Mouse (Mus musculus) adrenal gland, postnatal 14 days (tissue): ENCODE data around the gene Ndufs1. TPM values are rescaled to one million over a fixed set of nuclear protein-coding genes. Genes with fewer than 3 reads are reported as not detected.
A peak's percentile ranks its signal among the peaks of the same experiment; 100 is the strongest.

ENCODE experiments used
- DNase-seq: peaks from one replicate; pipeline ENCODE4 v3.0.0; 2021; ENCODE audit warnings: mixed read lengths
- microRNA-seq, 2 experiments: library from miRNA; unstranded; fragments of <30 nt; microRNA quantifications; one replicate each; pipeline ENCODE4 v1.2.0; 2021
- total RNA-seq: library from RNA; stranded (reverse); gene quantifications from 2 replicates; pipeline ENCODE4 v1.2.3, GENCODE M21; 2021

The Ndufs1 gene
- total RNA-seq, 1 experiment from 2014 or later, result 361 TPM

DNA sequence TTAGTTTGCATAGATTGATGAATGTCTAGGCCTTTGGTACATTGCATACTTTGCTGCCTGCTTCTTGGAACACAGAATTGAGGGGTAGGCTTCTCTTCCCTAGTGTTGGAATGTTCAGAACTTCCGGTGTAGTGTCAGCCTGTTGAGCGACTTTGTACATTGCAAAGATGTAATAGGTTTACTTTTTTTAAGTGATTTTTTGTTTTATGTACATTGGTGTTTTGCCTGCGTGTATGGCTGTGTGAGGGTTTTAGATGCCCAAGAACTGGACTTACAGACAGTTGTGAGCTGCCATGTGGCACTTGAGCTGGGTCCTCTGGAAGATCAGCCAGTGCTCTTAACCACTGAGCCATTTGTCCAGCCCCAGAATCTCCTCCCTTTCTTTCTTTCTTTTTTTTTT is 61.1 kb downstream of the Ndufs1 start:
- no peak for DNase-seq

DNA sequence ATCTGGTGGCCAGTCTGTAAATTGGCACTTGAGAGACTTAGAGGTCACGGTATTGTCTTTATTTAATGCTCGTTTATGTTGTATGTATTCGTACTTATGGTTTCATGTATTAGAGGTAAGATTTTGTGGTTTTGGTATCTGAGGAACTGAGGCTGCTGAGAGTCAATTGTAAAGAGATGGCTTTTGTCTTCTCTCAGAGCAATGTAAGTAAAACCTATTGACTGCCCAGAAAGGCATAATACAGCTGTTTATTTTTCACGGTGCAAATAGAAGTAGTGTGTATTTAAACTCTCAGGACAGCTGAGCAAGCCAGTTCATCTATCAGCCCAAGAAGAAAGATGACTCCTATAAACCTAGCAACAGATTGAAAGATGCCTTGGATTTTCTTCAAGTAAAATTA is 61.5 kb downstream of the Ndufs1 start:
- DNase-seq, result no peak

DNA sequence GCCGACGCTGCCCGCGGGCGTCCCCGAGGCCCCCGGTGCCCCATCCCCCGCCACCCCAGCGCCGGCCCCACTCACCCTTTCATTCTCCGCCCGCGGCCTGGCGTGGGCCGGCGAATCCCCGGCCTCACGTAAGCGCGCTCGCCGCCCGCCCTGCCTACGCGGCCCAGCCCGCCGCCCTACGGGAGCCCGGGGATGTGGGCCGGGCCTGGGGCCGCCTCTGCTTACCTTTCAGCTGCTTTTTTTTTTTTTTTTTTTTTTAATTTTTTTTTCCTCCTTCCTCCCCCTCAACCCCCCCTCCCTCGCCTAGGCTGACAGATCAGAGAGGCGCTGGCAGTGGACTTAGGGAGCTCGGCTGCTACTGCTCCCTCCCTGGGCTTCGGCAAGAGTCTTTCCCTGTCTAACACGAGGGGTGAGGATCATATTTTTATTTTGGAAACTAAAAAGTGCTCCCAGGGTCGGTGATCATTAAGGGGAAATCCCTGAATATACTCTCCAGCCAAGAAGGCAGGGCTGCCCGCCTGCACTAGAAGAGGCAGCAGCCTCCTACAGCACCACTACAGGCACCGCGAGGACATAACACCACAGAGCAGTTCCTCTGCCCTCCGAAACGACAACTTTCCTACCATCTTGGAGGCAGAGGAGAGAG is 62.4 kb downstream of the Ndufs1 start, which contains the start of gene Ino80d:
Ino80d (minus strand) TSS at position 532 of the 646 bp plus-strand sequence.
- peak; percentile 87 for DNase-seq

DNA sequence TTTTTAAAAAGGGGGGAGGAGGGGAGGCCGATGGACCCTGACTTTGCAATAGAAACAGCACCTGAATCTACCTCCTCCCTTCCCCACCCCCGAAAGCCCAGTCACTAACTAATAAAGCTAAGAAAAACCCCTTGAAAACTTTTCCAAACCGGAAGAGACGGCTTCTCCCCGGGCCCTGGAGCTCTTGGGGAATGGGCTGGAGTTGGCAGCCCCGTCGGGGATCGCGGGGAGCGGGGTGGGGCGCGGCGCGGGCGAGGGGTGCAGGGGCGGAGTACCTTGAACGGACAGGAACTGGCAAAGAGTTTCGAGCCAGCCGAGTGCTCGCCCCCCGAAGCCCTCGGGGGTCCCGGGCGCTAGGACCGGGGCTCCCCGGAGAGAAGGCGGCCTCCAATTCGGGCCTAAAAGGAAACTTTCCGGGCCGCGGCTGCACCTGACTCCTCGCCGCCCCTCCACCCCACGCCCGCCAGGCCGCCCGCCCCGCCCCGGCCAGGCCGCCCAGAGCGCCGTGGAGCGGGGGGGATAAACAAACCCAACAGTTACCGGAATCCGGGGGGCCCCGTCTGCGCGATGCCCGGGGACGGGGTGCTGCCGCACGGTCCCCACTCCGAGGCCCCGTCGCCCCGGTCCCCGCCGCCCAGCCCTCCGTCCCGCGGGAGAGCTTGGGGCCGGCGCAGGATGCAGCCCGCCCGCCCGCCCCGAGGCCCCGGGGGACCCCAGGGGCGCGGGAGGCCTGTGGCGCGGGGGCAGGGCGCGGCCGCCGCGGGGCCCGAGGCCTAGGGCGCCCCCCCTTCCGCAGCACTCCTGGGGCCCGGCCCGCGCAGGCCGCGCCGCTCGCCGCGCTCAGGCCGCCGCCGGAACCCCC is 63.1 kb downstream of the Ndufs1 start:
- peak; percentile 81 for DNase-seq

DNA sequence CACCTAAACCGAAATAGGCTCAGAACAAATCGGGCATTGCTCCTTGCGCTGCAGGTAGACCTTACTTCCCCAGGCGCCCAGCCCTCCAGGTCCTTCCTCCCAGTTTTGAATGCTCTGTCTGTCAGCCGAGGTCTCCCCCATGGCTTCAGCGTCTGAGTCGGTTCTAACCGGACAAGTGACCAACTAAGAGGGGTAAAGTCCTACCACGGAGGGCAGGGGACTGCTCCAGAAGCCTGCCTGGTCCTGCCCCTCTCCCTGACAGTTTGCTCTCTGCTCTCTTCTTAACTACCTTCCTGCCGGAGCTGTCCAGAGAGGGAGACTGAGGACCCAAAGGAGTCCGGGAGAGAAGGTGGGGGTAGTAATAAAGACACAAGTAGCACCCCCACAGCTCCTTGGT is 63.8 kb downstream of the Ndufs1 start:
- peak; percentile 66 for DNase-seq

DNA sequence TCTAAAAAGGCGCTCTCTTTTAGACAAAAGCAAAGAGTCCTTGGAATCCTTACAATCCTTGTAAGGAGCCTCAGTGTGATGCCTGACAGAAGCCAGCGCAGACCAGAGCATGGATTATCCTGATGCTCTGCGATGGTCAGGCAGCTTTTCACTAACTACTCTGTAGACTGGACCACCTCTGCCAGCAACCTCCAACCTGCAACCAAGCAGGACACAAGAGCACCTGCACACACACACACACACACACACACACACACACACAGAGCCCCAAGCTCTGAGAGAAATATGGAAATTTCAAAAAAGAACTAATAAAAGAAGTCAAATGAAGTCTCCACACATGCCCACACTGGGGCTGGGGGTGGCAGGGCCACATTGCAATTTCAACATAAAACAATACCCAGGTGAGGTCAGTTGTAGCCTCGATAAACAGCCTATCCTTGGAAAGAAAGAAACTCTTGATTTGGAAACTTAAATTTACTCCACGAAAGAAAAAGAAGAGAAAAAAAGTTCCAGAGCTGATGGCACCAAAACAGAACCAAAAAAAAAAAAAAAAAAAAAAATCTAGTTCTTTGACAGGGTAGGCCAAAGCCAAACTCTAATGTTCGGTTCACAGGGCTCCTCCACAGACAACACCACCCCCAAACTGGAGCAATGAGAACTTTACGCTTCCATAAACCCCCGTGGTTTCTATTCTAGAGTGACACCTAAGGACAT is 64.3 kb downstream of the Ndufs1 start:
- DNase-seq, result no peak

DNA sequence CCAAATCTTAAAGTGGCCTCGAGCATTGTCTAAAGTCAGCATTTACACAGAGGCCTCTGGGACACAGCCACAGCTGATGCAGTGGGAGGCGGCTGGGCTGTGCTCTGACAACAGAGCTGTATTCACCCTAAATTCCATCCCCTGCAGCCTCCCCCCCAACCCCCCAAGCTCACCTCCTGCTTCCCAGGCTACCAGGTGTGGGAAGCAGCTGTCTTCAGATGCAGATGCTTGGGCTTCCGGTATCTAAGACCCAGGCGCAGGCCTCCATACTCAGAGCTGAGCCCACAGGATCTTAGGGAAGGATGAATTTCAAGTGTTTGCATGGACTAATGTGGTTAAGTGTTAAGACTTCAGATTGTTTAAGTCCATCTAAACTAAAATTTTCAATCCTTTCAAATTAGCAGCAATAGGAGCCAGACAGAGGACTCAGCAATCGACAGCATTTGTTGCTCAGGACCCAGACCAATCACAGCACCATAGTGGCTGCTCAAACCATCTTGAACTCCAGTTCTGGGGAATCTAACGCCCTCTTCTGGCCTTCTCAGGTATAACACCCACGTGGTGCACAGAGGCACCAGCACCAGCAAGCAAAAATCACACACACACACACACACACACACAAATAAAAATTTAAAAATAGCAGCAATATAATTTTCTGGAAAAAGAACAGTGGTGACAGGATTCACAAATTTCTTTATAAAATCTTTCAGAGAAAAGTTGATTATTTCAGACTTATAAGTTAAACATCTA is 65.9 kb downstream of the Ndufs1 start:
- DNase-seq, result peak; percentile 74

DNA sequence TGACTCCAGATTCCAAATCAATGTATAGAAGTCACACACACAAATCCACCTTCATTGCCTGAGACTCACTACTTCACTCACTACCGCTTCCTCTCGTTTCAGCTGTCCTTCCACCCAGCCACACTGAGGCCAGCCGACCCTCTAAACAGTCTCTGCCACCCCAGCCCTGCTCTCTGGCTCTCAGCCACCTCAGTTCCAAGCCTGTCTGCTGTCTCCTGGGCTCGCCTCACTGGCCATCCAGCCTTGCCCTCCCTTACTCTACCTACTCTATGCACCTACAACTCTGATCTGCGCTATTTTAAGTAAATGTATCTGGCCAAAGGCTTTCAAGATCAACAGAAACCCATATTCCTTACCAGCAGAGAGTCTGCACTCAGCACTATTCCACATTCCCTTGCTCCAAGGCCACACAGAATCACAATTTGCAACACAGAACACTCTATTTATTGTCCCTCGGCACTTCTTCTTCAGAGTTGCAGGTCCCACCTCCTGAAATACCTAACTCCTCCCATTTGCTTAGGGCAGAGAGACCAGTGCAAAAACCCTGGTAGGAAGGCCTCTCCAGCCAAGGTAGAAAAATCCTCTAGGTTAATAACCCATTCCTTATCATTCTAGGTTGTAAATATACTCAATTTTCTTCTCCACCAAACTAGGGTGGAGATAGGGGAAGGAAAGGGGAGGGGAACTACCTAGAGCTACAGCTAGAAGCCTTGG is 68.9 kb downstream of the Ndufs1 start:
- peak; percentile 29 for DNase-seq

DNA sequence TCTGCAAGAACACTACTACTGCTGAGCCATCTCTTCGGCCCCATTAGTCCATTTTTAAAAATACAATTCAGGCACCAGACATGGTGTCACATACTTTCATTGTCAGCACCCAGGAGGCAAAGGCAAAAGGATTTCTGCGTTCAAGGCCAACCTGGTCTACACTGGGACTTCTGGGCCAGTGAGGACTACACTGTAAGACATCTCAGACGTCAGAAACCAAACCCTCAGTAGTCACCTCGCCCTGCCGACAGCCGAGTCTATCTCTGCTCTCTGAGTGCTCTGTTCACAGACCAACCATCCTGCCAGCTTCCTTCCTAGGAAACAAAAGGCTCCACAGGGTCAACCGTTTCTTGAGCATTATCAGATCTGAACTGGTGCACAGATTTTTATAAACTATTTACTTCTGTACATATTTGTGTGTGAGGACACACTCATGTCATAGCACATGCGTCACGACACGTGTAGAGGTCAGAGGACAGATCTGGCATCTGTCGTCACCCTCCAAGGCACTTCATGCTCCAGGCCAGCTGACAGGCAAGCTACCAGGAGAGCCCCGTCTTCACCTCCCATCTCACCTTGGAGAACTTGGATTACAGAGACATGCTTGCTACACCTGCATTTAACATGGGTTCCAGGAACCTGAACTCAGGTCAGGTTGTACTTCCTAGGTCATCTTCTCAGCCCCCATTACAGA is 73.7 kb downstream of the Ndufs1 start:
- DNase-seq, result no peak

DNA sequence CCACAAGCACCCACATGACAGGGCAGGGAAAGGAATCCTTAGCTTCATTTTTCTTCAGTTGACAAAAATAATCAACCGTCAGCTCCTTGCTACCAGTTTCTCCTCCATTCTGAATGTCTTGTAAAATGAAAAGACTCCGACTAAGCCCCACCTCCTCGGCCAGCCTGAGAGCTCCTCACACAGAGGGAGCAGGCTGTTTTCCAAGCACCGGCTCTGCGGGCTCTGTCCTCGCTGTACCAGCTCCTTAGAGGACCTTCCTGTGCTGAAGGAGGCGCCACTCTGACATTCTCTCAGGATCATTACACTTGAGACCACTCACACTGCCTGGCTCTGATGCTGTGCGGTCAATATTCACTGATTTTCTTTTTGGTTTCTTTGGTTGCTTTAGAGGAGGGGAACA is 76.4 kb downstream of the Ndufs1 start:
- no peak for DNase-seq

DNA sequence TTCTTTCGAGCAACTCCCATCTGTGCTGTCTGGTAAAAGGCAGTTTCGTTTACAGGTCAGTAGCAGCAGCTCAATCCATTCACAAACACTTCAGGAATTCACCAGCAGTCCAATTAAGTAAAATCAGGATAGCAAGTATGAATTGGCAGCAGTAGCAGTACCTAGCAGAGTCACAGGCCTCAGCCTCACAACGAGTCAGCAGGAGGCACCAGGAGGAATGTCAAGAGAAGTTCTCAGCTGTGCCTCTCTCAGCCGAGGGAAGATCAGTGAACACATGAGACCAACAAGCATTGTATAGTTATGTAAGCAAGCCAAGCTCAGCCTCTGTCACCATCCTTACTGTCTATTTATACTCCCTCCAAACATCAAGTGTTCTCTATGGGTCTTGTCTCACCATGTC is 77.8 kb downstream of the Ndufs1 start:
- DNase-seq, result no peak

DNA sequence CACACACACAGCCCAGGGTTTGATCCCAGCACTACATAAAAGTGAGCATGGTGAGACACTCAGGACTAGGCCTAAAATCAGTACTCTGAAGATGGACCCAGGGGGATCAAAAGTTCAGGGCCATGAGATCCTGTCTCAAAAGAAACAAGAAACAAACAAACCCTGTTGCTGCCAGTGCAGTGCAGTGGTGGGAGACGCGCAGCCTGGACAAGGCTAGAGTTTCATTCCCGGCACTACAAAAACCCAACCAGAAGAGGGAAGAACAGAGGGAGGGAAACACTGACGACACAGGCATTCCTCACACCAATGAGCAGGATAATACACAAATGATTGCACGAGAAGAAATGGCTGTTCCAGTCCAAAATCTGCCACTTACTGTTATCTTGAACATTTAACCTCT is 80.6 kb downstream of the Ndufs1 start:
- DNase-seq, result no peak

Small RNA genes lying within 50 kb of the gene (microRNA-seq; reads per million reads assigned to microRNA genes)
- gene Gm24557, result 0 reads per million in 2 experiments
- gene Gm27512, result 0 reads per million in 2 experiments

Other genes with a start within 250 kb of the Ndufs1 start
- gene Ino80d, start 62.2 kb downstream of the Ndufs1 start, total RNA-seq, result 29.3 and 32.2 TPM in 2 replicates
- 615 and 729 TPM in 2 replicates for gene Eef1b2, start within 50 bp of the Ndufs1 start, total RNA-seq
- 0.22 and 0.56 TPM in 2 replicates for gene Gpr1, start 37.7 kb upstream of the Ndufs1 start, total RNA-seq
- 13.4 and 21.1 TPM in 2 replicates for gene Zdbf2, start 96.4 kb upstream of the Ndufs1 start, total RNA-seq